Mouse (Mus musculus) ES-Bruce4 (cell line): ENCODE measurements at regions not wholly inside any gene's neighbourhood (a gene's known extent, or its start where the extent isn't known, plus 50 kb on each side); places are given as distances from the start of the nearest gene placed in this dataset.

Experiments
- EP300 ChIP-seq: IDR thresholded peaks from 2 replicates; pipeline ENCODE4 v1.6.1; 2011; ENCODE audit warnings: low read depth, low read length; ENCODE audit not compliant: insufficient read depth
- POLR2A ChIP-seq: IDR thresholded peaks from one replicate; pipeline ENCODE4 v1.8.1; 2011; ENCODE audit warnings: low read length; ENCODE audit not compliant: insufficient read depth

GRCm38 (mm10) chr14:76313424-76314190 is 101.2 kb upstream of the Tsc22d1 start:
- TF ChIP-seq POLR2A: no peak
- no peak for TF ChIP-seq EP300
